Mouse (Mus musculus): ENCODE results near the gene 1110051M20Rik.

- no peak for TF ChIP-seq GATA1 (IDR thresholded peaks at IDR 0.05; ENCODE audit: borderline replicate concordance, low read length)
- TF ChIP-seq FLI1 (IDR thresholded peaks at IDR 0.05; ENCODE audit: low read length) = no peak
These were observed 158.5 kb downstream of the 1110051M20Rik start for GRCm38 (mm10) chr2:91285885-91286505.

Measured in megakaryocyte, embryonic 14.5 days (primary cell).